Mouse (Mus musculus): Measurements from ENCODE around the gene Cygb. TPM values are rescaled to one million over a fixed set of nuclear protein-coding genes. Genes with fewer than 3 reads are reported as not detected.
"Not testable (repeated sequence)": the region's sequence is repeated elsewhere in the genome, so short reads cannot be mapped to it uniquely, and the experiment has no call there.

The Cygb gene
- polyA plus RNA-seq, 1 experiment from 2014 or later, result 9.3 TPM

DNA sequence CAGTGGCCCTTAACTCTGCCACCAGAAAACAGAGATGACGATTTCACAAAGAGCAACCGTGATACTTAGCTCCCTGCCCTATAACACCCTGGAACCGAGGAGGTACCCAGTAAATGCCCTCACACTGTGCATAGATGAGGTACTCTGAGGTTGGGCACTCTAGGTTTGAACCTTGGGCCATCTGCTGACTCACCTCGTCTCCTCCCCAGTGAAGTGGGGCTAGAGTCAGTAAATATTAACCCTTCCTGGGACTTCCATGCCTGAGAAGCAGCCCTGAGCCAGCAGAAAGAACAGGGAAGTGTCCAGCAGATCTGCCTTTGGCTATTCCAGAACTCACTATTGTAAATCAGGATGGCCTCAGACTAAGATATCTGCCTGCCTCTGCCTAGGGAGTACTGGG, 29.7 kb upstream of the Cygb start:
- Histone ChIP-seq H3K27ac (no peak overlapping the region), H3K36me3 (ENCODE audit: poor library complexity, severe bottlenecking) (peaks cover 46% of the 10 kb centered on the region), H3K4me2 (no peak overlapping the region), H3K9me3 (replicated peaks) (no peaks in the 10 kb centered on the region), H3K4me1 (no peaks in the 10 kb centered on the region), H3K27me3 (no peaks in the 10 kb centered on the region), H3K4me3 (no peak overlapping the region), H3K9ac (no peak overlapping the region)
- no peak for ATAC-seq
- 85% methylated on average over 4 of the region's 4 CpGs for WGBS

GRCm38 (mm10) chr11:116682501-116683144, 28.5 kb upstream of the Cygb start:
- Histone ChIP-seq H3K4me3 (no peak overlapping the region), H3K4me1 (no peaks in the 10 kb centered on the region), H3K4me2 (no peak overlapping the region), H3K36me3 (ENCODE audit: poor library complexity, severe bottlenecking) (peaks cover 56% of the 10 kb centered on the region), H3K27me3 (no peaks in the 10 kb centered on the region), H3K27ac (no peak overlapping the region), H3K9me3 (replicated peaks) (no peaks in the 10 kb centered on the region), H3K9ac (no peak overlapping the region)
- ATAC-seq, result no peak
- WGBS, result 89% methylated on average over 14 of the region's 14 CpGs

DNA sequence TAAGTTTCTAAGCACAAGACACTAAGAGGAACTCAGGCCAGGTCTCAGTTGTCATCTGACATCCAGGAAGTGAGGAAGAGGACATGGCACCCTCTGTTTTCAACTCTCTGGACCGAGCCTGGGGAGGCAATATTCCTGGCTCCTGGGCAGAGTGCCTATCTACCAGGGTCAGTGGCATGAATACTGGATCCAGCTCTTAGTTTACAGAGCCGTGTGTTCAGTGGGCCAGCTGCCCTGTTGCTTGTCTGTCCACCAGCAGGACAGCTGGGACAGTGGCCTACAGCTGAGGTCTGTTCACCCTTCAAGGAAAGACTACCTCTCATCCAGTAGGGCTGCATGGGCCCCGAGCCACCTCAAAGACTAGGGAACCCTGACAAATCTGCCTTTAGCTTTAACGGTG, 27.0 kb upstream of the Cygb start:
- Histone ChIP-seq H3K36me3 (ENCODE audit: poor library complexity, severe bottlenecking) (peaks cover 71% of the 10 kb centered on the region), H3K9me3 (replicated peaks) (no peaks in the 10 kb centered on the region), H3K4me2 (no peak overlapping the region), H3K27me3 (no peaks in the 10 kb centered on the region), H3K9ac (no peak overlapping the region), H3K4me3 (no peak overlapping the region), H3K27ac (no peak overlapping the region), H3K4me1 (no peaks in the 10 kb centered on the region)
- ATAC-seq, result no peak
- WGBS, result 80% methylated on average over 4 of the region's 4 CpGs

DNA sequence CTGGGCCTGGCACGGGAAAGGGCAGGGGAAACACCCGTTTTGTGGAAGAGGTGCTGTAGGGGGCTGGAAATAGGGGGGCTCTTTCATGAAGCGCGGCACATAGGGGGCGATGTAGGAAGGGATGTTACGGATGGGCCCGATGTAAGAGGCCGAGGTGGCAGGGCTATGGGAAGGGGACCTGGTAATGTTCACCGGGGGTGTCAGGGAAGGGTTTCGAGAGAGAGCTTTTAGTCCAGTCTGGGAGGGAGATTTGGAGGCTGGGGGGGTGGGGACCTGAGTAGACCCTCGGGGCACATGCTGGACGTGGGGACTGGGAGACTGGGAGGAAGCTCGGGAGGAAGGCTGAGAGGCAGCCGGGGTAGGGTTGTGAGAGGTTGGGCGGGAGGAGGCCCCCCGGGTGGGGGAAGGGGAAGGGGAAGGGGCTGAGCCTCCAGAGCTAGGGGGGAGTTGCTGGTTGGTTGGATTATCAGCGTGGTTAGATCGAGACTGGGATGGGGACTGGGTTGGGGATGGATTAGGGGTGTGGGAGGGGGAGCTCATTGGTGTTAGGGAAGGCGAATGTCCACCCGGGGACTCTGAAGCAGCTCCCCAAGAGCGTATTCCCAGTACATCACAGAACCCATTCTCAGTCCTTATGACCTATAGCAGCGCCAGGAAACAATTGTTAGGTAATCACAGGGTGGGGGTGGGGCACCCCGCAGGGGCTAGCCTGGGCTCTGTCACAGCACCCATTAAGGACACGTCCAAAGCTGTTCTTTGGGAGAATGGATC, 26.4 kb upstream of the Cygb start:
- Histone ChIP-seq H3K4me1 (no peaks in the 10 kb centered on the region), H3K9ac (no peak overlapping the region), H3K27me3 (no peaks in the 10 kb centered on the region), H3K4me3 (no peak overlapping the region), H3K36me3 (ENCODE audit: poor library complexity, severe bottlenecking) (peaks cover 77% of the 10 kb centered on the region), H3K27ac (no peak overlapping the region), H3K4me2 (no peak overlapping the region), H3K9me3 (replicated peaks) (no peaks in the 10 kb centered on the region)
- WGBS, result 81% methylated on average over 24 of the region's 24 CpGs
- ATAC-seq, result no peak

- 89% methylated on average over 6 of the region's 6 CpGs for WGBS
- Histone ChIP-seq H3K4me2 (no peak overlapping the region), H3K9ac (no peak overlapping the region), H3K27ac (no peak overlapping the region), H3K4me3 (no peak overlapping the region), H3K27me3 (no peaks in the 10 kb centered on the region), H3K36me3 (ENCODE audit: poor library complexity, severe bottlenecking) (peaks cover 82% of the 10 kb centered on the region), H3K4me1 (0 out of 2 replicates have a peak, but pooled peaks cover 6% of the 10 kb centered on the region), H3K9me3 (replicated peaks) (no peaks in the 10 kb centered on the region)
- no peak for ATAC-seq
These were observed 25.0 kb upstream of the Cygb start for GRCm38 (mm10) chr11:116679148-116679547.

GRCm38 (mm10) chr11:116677711-116678441, 23.8 kb upstream of the Cygb start:
- no peak for ATAC-seq
- Histone ChIP-seq H3K27me3 (no peaks in the 10 kb centered on the region), H3K27ac (no peak overlapping the region), H3K4me2 (no peak overlapping the region), H3K4me1 (peaks cover 18% of the 10 kb centered on the region), H3K4me3 (no peak overlapping the region), H3K36me3 (ENCODE audit: poor library complexity, severe bottlenecking) (peaks cover 86% of the 10 kb centered on the region), H3K9me3 (replicated peaks) (no peaks in the 10 kb centered on the region), H3K9ac (no peak overlapping the region)
- 92% methylated on average over 8 of the region's 8 CpGs for WGBS

- peaks cover 27% of the 10 kb centered on the region for H3K4me1 ChIP-seq
- H3K4me2 ChIP-seq, result no peak overlapping the region
- WGBS, result 92% methylated on average over 14 of the region's 14 CpGs
- no peaks in the 10 kb centered on the region for H3K27me3 ChIP-seq
- no peaks in the 10 kb centered on the region for H3K9me3 ChIP-seq (replicated peaks)
- no peak overlapping the region; the same call in 1 of the 2 replicates for H3K27ac ChIP-seq
- ATAC-seq, result no peak
- H3K36me3 ChIP-seq (ENCODE audit: poor library complexity, severe bottlenecking), result peaks cover 78% of the 10 kb centered on the region
- H3K9ac ChIP-seq, result no peak overlapping the region
- H3K4me3 ChIP-seq, result no peak overlapping the region
These were observed 22.3 kb upstream of the Cygb start for GRCm38 (mm10) chr11:116676175-116676976.

GRCm38 (mm10) chr11:116675429-116675828, 21.3 kb upstream of the Cygb start:
- 80% methylated on average over 6 of the region's 6 CpGs for WGBS
- H3K9ac ChIP-seq; H3K27me3 ChIP-seq; ATAC-seq; H3K4me3 ChIP-seq; H3K9me3 ChIP-seq (replicated peaks); H3K27ac ChIP-seq; H3K4me2 ChIP-seq: not testable (repeated sequence)
- Histone ChIP-seq H3K36me3 (ENCODE audit: poor library complexity, severe bottlenecking) (peaks cover 70% of the 10 kb centered on the region), H3K4me1 (peaks cover 35% of the 10 kb centered on the region)

- Histone ChIP-seq H3K27me3 (no peaks in the 10 kb centered on the region), H3K4me3 (no peak overlapping the region), H3K36me3 (ENCODE audit: poor library complexity, severe bottlenecking) (peaks cover 70% of the 10 kb centered on the region), H3K27ac (no peak overlapping the region), H3K4me2 (no peak overlapping the region), H3K9ac (no peak overlapping the region), H3K9me3 (replicated peaks) (no peaks in the 10 kb centered on the region), H3K4me1 (peaks cover 37% of the 10 kb centered on the region)
- 58% methylated on average over 7 of the region's 7 CpGs for WGBS
- no peak for ATAC-seq
These were observed 20.7 kb upstream of the Cygb start for GRCm38 (mm10) chr11:116674616-116675379.

DNA sequence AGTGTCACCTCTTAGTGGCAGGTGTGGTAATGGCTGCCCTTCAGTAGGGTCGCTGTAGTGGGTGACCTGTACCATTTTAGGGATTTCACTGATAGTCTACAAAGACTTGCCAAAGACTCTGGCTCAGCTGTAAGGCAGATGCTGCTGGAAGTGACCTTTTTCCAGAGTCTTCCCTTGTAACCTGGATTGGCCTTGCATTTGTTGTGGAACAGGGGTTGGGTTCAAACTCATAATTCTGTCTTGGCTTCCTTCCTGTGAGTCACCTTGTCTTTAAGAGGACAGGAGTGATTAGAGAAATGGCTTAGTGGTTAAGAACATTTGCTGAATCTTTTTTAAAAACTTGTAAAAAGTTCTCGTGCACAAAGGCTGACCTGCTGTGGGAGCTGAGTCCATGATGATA, 19.3 kb upstream of the Cygb start:
- Histone ChIP-seq H3K9me3 (replicated peaks) (no peaks in the 10 kb centered on the region), H3K9ac (peak overlapping the region; percentile 95), H3K36me3 (ENCODE audit: poor library complexity, severe bottlenecking) (peaks cover 56% of the 10 kb centered on the region), H3K4me2 (peak overlapping the region; percentile 96), H3K4me1 (peaks cover 43% of the 10 kb centered on the region), H3K4me3 (peak overlapping the region; percentile 84; the same call in 1 of the 2 replicates), H3K27ac (no peak overlapping the region), H3K27me3 (no peaks in the 10 kb centered on the region)
- ATAC-seq, result no peak
- WGBS, result 88% methylated on average over 2 of the region's 2 CpGs

DNA sequence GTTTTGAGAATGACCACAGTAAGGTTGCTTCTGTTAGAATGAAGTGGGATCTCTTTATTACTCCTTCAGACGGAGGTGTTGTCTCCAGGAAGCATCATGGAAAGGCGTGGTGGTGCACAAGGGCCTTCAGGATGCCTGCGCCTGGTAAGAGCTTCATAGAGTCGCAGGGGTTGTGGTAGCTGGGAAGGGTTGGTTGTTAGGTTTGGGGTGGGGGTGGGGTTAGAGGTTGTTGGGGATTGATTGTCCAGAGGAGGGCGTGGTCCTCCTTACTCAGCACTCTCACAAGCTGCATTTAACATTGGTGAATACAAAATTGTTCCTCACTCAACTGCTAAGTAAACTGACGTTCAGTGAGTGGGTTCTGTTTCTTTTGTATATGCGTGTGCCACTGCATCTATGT, 18.5 kb upstream of the Cygb start:
- H3K27me3 ChIP-seq, result no peaks in the 10 kb centered on the region
- no peaks in the 10 kb centered on the region for H3K9me3 ChIP-seq (replicated peaks)
- ATAC-seq, result no peak
- peak overlapping the region; percentile 84 for H3K4me3 ChIP-seq
- peaks cover 43% of the 10 kb centered on the region for H3K4me1 ChIP-seq
- peaks cover 48% of the 10 kb centered on the region for H3K36me3 ChIP-seq (ENCODE audit: poor library complexity, severe bottlenecking)
- 21% methylated on average over 7 of the region's 7 CpGs for WGBS
- H3K4me2 ChIP-seq, result peak overlapping the region; percentile 96
- H3K27ac ChIP-seq, result no peak overlapping the region
- H3K9ac ChIP-seq, result peak overlapping the region; percentile 95
